Mouse (Mus musculus) adrenal gland, postnatal 4 days (tissue): ENCODE measurements around the gene Rnf185. TPM values are rescaled to one million over a fixed set of nuclear protein-coding genes. Genes with fewer than 3 reads are reported as not detected.

Experiments
- DNase-seq, 2 experiments: peaks; one replicate each; pipeline ENCODE4 v3.0.0; 2021 to 2022; ENCODE audit warnings: low spot score in 2 of 2, mixed read lengths in 2 of 2
- total RNA-seq, 2 experiments: library from RNA; stranded (reverse); gene quantifications; 2 replicates each; pipeline ENCODE4 v1.2.3; 2021

Rnf185 gene
- total RNA-seq, 2 experiments from 2014 or later, result 33.7 to 35.6 TPM

DNA sequence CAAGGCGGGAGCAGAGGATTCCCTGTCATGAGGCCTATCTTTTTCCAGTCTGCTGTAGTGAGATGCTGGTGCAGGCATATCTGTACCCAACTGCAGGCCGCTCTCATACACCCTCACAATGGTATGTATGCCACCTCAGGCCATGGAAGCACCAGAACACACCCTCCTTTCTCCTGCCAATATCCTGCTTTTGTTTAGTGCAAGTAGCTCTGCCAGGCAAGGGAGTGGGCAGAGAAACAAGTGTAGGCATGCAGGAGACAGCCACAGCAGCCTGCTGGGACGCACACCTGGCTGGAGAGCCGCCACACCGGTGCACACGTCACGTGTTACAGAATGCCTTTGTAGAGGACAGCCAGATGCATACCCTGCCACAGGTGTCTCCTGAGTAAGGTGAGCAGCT lies 85.8 kb downstream of the Rnf185 start:
- DNase-seq, result no peak

Other genes starting within 250 kb of the Rnf185 start
- 10 to 100 TPM; 83.8 to 86.9 TPM for gene Eif4enif1, start 250.0 kb downstream of the Rnf185 start, total RNA-seq
- 100 to 1,000 TPM; 116 to 117 TPM for gene Drg1, start 185.9 kb downstream of the Rnf185 start, total RNA-seq
- gene Patz1, start 163.5 kb downstream of the Rnf185 start, total RNA-seq, result 10 to 100 TPM; 67.7 to 72.5 TPM
- 10 to 100 TPM; 31.9 to 32.2 TPM for gene Pik3ip1, start 122.0 kb downstream of the Rnf185 start, total RNA-seq
- gene Limk2, start 43.2 kb downstream of the Rnf185 start, total RNA-seq, result 10 to 100 TPM; 42.8 to 44.0 TPM
- gene Pla2g3, start 35.9 kb upstream of the Rnf185 start, total RNA-seq, result under 1 TPM; 0.20 to 0.22 TPM
- gene Inpp5j, start 52.5 kb upstream of the Rnf185 start, total RNA-seq, result 1 to 10 TPM; 1.8 to 2.2 TPM
- 10 to 100 TPM; 50.1 to 58.0 TPM for gene Selenom, start 62.3 kb upstream of the Rnf185 start, total RNA-seq
- 10 to 100 TPM; 72.9 to 75.1 TPM for gene Smtn, start 88.2 kb upstream of the Rnf185 start, total RNA-seq
- 10 to 100 TPM; 57.1 to 68.6 TPM for gene Morc2a, start 196.8 kb upstream of the Rnf185 start, total RNA-seq